Mouse (Mus musculus) cerebellum, adult 2 months (tissue): ENCODE results near the gene Sp4.

Source experiments
- CTCF ChIP-seq: fragments of 200-500 bp; IDR thresholded peaks from 2 replicates; pipeline ENCODE4 v1.5.1; 2011; ENCODE audit warnings: low read depth, mild to moderate bottlenecking, control low read depth, low read length, moderate library complexity, borderline replicate concordance; ENCODE audit not compliant: insufficient read depth
- POLR2A ChIP-seq: fragments of 200-500 bp; IDR thresholded peaks from 2 replicates; pipeline ENCODE4 v1.6.1; 2011; ENCODE audit warnings: low read length, control low read depth, borderline replicate concordance; ENCODE audit not compliant: insufficient read depth

DNA sequence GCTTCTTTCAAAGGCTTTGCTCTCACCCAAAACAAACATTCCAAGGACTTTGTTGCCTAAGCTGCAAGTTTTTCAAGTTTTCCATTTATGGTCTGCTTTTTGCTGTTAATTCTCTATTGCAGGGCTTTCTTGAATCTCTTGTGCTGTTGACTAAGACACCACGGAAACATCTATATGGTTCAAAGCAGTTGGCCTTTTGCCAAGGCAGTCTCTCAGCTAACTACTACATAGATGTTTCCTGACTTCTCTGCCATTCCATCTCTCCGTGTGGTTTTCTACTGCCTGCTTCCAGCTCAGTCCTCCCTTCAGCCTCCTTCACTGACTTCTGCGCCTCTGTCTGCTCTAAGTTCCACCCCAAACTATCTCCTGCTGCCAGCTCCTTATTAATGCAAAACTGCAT is 36.1 kb upstream of the Sp4 start:
- TF ChIP-seq POLR2A, result no peak
- TF ChIP-seq CTCF, result no peak
